Mouse (Mus musculus) forebrain, embryonic 12.5 days (tissue): ENCODE data around the gene Lmcd1. TPM values are rescaled to one million over a fixed set of nuclear protein-coding genes. Genes with fewer than 3 reads are reported as not detected.
A peak's percentile ranks its signal among the peaks of the same experiment; 100 is the strongest.

Source experiments
- ATAC-seq: fragments of 200-750 bp; cut with Nextera tagmentation; 2 replicates; pipeline ENCODE4 v1.8.0; 2017; ENCODE audit warnings: moderate TSS enrichment; ENCODE audit not compliant: low FRiP score
- H3K27ac ChIP-seq: fragments of 300-500 bp; sonication (generic); 2 replicates; pipeline ENCODE4 v1.5.1; 2016; ENCODE audit warnings: mild to moderate bottlenecking
- H3K27me3 ChIP-seq: fragments of 300-500 bp; sonication (generic); 2 replicates; pipeline ENCODE4 v1.6.1; 2016; ENCODE audit warnings: mild to moderate bottlenecking
- H3K36me3 ChIP-seq: fragments of 300-500 bp; sonication (generic); replicated peaks from 2 replicates; pipeline ENCODE4 v1.6.1; 2016; ENCODE audit warnings: mild to moderate bottlenecking
- H3K4me1 ChIP-seq: fragments of 300-500 bp; sonication (generic); 2 replicates; pipeline ENCODE4 v1.6.1; 2016
- H3K4me2 ChIP-seq: fragments of 300-500 bp; sonication (generic); 2 replicates; pipeline ENCODE4 v1.6.1; 2016; ENCODE audit warnings: mild to moderate bottlenecking, moderate library complexity
- H3K4me3 ChIP-seq: fragments of 300-500 bp; sonication (generic); replicated peaks from 2 replicates; pipeline ENCODE4 v1.5.1; 2016; ENCODE audit warnings: mild to moderate bottlenecking
- H3K9ac ChIP-seq: fragments of 300-500 bp; sonication (generic); 2 replicates; pipeline ENCODE4 v1.6.1; 2016; ENCODE audit warnings: mild to moderate bottlenecking
- H3K9me3 ChIP-seq: fragments of 300-500 bp; sonication (generic); 2 replicates; pipeline ENCODE4 v1.6.1; 2016
- WGBS: fragments of 180-500 bp; shearing (Covaris S2); methylation state at CpG from one replicate; pipeline ENCODE4 v1.1.7; 2016; 5-methylcytosine and 5-hydroxymethylcytosine counted together
- polyA plus RNA-seq: library from polyadenylated mRNA; unstranded; fragments of >200 nt; fragmentation: Nextera tagmentation; extraction: Ambion mirVana; gene quantifications from 2 replicates; pipeline ENCODE4 v1.2.1, GENCODE M21; 2016

Lmcd1 gene
- polyA plus RNA-seq, 1 experiment from 2014 or later = 8.3 TPM

GRCm38 (mm10) chr6:112327793-112328192 is 54.2 kb downstream of the Lmcd1 start:
- Histone ChIP-seq H3K27me3 (no peaks in the 10 kb centered on the region), H3K4me1 (peaks cover 5% of the 10 kb centered on the region), H3K4me3 (no peak overlapping the region), H3K9me3 (no peaks in the 10 kb centered on the region), H3K4me2 (no peak overlapping the region), H3K27ac (no peak overlapping the region), H3K9ac (no peak overlapping the region), H3K36me3 (no peaks in the 10 kb centered on the region)
- ATAC-seq = no peak
- WGBS = 90% methylated on average over 5 of the region's 5 CpGs

DNA sequence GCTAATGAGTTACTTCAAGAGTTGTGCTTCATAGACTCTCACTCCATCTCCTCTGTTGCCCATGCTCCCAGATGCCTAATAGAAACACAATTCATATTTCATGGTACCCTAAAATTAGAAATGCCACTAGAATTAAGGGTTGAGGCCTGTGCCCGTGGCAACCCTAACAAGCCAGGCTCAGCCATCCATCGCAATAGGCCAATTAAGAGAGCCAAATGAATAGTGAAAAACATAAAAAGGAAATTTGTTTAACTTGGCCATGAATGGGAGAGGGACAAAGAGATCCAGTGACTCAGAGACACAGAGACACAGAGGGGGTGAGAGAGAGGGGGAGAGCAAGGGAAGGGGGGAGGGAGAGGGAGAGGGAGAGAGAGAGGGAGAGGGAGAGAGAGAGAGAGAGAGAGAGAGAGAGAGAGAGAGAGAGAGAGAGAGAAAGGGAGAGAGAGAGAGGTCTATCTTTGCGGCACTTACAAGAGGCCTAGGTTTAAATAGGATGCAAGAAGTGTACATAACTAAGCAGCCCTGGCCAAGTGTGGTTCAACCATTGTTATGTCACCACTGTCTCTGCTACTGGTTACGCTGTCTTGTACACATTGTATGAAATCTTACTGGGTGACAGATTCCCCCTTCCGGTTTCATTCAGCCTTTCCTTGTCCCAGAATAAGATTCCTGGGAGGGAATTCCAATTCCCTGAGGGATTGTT is 57.1 kb downstream of the Lmcd1 start:
- peak; percentile 44; the same call in 1 of the 2 replicates for ATAC-seq
- WGBS = 49% methylated on average over 5 of the region's 5 CpGs
- Histone ChIP-seq H3K36me3 (no peaks in the 10 kb centered on the region), H3K4me3 (no peak overlapping the region), H3K4me1 (peaks cover 5% of the 10 kb centered on the region), H3K9me3 (no peaks in the 10 kb centered on the region), H3K27me3 (no peaks in the 10 kb centered on the region), H3K27ac (no peak overlapping the region), H3K4me2 (no peak overlapping the region), H3K9ac (no peak overlapping the region)

GRCm38 (mm10) chr6:112331223-112331598 is 57.7 kb downstream of the Lmcd1 start:
- no peaks in the 10 kb centered on the region for H3K36me3 ChIP-seq
- no peaks in the 10 kb centered on the region for H3K9me3 ChIP-seq
- WGBS = 77% methylated on average over 6 of the region's 6 CpGs
- no peak overlapping the region for H3K4me3 ChIP-seq
- ATAC-seq = no peak
- H3K27me3 ChIP-seq = no peaks in the 10 kb centered on the region
- H3K4me1 ChIP-seq = peaks cover 5% of the 10 kb centered on the region
- H3K9ac ChIP-seq = no peak overlapping the region
- no peak overlapping the region for H3K27ac ChIP-seq
- no peak overlapping the region for H3K4me2 ChIP-seq

DNA sequence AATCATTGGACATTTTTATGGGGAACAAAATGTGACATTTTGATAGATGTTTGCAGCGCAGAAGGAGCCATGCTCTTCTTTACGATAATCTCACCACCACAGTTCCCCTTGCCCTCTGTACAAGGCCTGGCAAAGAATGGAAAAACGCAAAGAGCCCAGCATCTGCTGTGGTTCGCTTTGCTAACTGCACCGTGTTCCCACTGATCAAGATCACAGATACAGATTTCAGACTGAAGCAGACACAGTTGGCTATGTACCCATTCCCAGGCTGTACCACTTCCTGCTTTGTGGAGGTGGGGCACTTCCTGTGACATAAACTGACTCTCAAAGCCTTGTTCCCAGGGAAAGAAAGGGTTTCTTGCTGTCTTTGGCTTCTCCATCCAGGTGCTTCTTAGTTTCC is 60.4 kb downstream of the Lmcd1 start:
- Histone ChIP-seq H3K27me3 (no peaks in the 10 kb centered on the region), H3K36me3 (no peaks in the 10 kb centered on the region), H3K9ac (no peak overlapping the region), H3K9me3 (no peaks in the 10 kb centered on the region), H3K4me2 (no peak overlapping the region), H3K27ac (no peak overlapping the region), H3K4me3 (no peak overlapping the region), H3K4me1 (peaks cover 5% of the 10 kb centered on the region)
- no peak for ATAC-seq
- WGBS = 92% methylated on average over 5 of the region's 5 CpGs

DNA sequence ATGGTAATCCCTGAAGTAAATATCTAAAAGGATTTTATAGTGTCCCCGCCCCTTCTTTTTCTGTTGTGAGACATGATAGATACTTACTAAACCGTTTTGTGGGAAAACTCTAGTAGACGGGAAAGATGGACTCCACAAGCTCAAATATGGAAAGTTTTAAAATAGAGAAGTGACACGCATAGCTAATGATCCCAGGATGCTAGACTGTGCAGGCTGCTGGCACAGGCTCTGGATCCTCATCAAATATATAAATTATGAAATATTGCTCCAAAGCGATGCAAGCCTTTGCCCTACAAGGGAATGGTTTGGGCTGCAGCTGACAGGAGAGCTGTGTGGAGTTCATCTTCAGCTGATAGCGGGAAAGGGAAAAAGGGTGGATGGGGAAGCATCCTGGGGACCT is 64.1 kb downstream of the Lmcd1 start:
- no peaks in the 10 kb centered on the region for H3K4me1 ChIP-seq
- WGBS = 93% methylated on average over 6 of the region's 6 CpGs
- no peak overlapping the region for H3K4me3 ChIP-seq
- H3K27ac ChIP-seq = no peak overlapping the region
- no peak overlapping the region for H3K4me2 ChIP-seq
- no peaks in the 10 kb centered on the region for H3K36me3 ChIP-seq
- no peaks in the 10 kb centered on the region for H3K27me3 ChIP-seq
- H3K9ac ChIP-seq = no peak overlapping the region
- ATAC-seq = no peak
- H3K9me3 ChIP-seq = no peaks in the 10 kb centered on the region

DNA sequence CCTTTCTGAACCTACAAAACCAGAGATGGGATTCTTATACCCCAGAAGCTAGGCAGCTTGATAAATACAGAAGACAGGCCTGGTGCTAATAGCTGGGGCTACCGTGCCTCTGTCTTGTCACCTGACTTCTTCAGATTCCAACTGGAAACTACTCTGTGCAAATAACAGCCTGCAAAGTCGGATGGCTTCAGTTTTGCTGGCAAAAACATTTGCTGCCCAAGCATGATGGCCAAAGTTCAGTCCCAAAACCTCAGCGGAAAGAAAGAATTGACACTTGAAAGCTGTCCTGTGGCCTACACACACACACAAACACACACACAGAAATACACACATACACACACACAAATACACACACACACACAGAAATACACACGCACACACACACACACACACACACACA is 65.5 kb downstream of the Lmcd1 start:
- Histone ChIP-seq H3K27ac (no peak overlapping the region), H3K9ac (no peak overlapping the region), H3K4me3 (no peak overlapping the region), H3K4me2 (no peak overlapping the region), H3K27me3 (no peaks in the 10 kb centered on the region), H3K4me1 (no peaks in the 10 kb centered on the region), H3K9me3 (no peaks in the 10 kb centered on the region), H3K36me3 (no peaks in the 10 kb centered on the region)
- ATAC-seq = no peak
- 81% methylated on average over 4 of the region's 4 CpGs for WGBS

DNA sequence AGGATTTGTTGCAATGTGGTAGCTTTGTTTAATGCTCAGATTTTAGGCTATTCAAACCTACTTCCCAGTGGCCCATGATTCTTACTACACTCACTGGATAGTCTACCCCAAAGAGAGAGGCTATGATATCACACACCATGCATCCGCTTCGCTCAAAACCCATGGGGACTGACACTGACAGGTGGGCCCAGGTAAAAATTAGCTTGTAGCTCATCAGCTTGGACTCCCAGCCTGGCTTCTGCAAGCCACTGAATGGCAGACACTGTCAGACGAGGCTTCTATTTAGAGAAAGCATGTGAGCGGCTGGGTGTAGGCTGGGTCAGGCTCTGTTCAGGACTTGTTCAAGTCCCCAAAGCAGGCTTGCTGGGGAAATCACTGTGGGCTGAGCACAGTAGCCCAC is 76.9 kb downstream of the Lmcd1 start:
- H3K36me3 ChIP-seq = no peaks in the 10 kb centered on the region
- H3K4me3 ChIP-seq = no peak overlapping the region
- H3K9ac ChIP-seq = no peak overlapping the region
- no peak for ATAC-seq
- H3K4me2 ChIP-seq = no peak overlapping the region
- H3K4me1 ChIP-seq = no peaks in the 10 kb centered on the region
- no peaks in the 10 kb centered on the region for H3K27me3 ChIP-seq
- no peaks in the 10 kb centered on the region for H3K9me3 ChIP-seq
- H3K27ac ChIP-seq = no peak overlapping the region
- WGBS = 93% methylated on average over 4 of the region's 4 CpGs

GRCm38 (mm10) chr6:112359341-112359740 is 85.8 kb downstream of the Lmcd1 start:
- Histone ChIP-seq H3K4me1 (no peaks in the 10 kb centered on the region), H3K27ac (no peak overlapping the region), H3K36me3 (no peaks in the 10 kb centered on the region), H3K4me2 (no peak overlapping the region), H3K4me3 (no peak overlapping the region), H3K9me3 (no peaks in the 10 kb centered on the region), H3K27me3 (no peaks in the 10 kb centered on the region), H3K9ac (no peak overlapping the region)
- 88% methylated on average over 1 of the region's 1 CpGs for WGBS
- no peak for ATAC-seq

GRCm38 (mm10) chr6:112360676-112361075 is 87.1 kb downstream of the Lmcd1 start:
- no peak overlapping the region for H3K27ac ChIP-seq
- H3K4me3 ChIP-seq = no peak overlapping the region
- no peaks in the 10 kb centered on the region for H3K4me1 ChIP-seq
- WGBS = 88% methylated on average over 8 of the region's 8 CpGs
- ATAC-seq = no peak
- no peaks in the 10 kb centered on the region for H3K27me3 ChIP-seq
- no peaks in the 10 kb centered on the region for H3K9me3 ChIP-seq
- H3K4me2 ChIP-seq = no peak overlapping the region
- no peaks in the 10 kb centered on the region for H3K36me3 ChIP-seq
- no peak overlapping the region for H3K9ac ChIP-seq

DNA sequence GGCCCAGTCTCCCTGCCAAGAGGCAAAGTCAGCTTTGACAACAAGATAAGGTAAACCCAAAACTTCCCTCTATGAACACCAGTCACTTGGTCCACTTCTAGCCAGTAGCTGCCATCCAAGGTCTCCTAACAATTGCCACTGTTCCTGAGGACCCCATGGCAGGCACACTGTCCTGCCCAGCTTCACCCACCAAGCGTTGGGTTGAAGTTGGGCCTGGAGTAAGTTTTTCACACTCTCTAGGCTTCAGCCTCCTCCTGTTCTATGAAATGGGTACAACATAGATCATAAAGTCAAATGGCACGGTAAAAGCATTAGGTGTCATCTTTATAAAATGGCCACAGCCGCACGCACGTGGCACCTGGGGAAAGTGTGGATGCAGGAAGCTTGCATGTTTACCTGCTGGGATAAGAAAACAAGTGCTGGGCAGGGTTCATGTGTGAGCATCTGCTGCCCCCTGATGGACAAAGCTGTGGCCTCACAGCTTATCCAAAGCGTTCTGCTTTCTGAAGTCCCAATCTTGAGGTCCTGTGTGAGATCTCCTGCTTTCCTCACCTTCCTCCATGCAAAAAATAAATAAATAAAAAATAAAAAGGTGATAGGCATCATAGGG is 88.9 kb downstream of the Lmcd1 start:
- Histone ChIP-seq H3K4me3 (no peak overlapping the region), H3K9me3 (no peaks in the 10 kb centered on the region), H3K4me2 (no peak overlapping the region), H3K36me3 (no peaks in the 10 kb centered on the region), H3K4me1 (no peaks in the 10 kb centered on the region), H3K9ac (no peak overlapping the region), H3K27me3 (no peaks in the 10 kb centered on the region), H3K27ac (no peak overlapping the region)
- 45% methylated on average over 6 of the region's 6 CpGs for WGBS
- peak; percentile 75; the same call in 1 of the 2 replicates for ATAC-seq

- Histone ChIP-seq H3K9me3 (no peaks in the 10 kb centered on the region), H3K4me2 (no peak overlapping the region), H3K36me3 (no peaks in the 10 kb centered on the region), H3K27ac (no peak overlapping the region), H3K4me3 (no peak overlapping the region), H3K9ac (no peak overlapping the region), H3K27me3 (no peaks in the 10 kb centered on the region), H3K4me1 (no peaks in the 10 kb centered on the region)
- 0 out of 2 replicates have a peak, but pooled peaks have one; percentile 39 for ATAC-seq
- 44% methylated on average over 2 of the region's 2 CpGs for WGBS
Observed at GRCm38 (mm10) chr6:112364581-112364980, 91.0 kb downstream of the Lmcd1 start.

DNA sequence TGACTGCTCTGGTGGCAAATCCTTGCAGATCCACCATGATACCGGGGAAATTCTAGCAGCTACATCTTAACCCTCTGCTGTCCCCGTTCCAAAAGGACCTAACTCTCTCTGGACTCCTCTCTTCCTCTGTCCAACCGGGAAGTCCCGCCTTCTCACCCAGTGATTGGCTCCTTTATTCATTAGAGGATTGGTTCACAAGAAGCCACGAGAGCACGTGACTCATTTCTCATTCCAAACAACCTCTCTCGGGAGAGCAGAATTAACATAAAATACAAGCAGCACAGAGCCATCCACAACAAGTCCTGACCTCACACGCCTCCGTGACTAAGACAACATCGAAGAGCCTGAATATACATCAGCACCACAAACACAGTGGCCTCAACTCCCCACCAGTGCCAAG is 91.7 kb downstream of the Lmcd1 start:
- no peak overlapping the region for H3K4me2 ChIP-seq
- H3K27me3 ChIP-seq = no peaks in the 10 kb centered on the region
- no peak for ATAC-seq
- H3K36me3 ChIP-seq = no peaks in the 10 kb centered on the region
- H3K4me1 ChIP-seq = no peaks in the 10 kb centered on the region
- H3K27ac ChIP-seq = no peak overlapping the region
- no peak overlapping the region for H3K4me3 ChIP-seq
- no peaks in the 10 kb centered on the region for H3K9me3 ChIP-seq
- no peak overlapping the region for H3K9ac ChIP-seq
- WGBS = 80% methylated on average over 10 of the region's 10 CpGs
